9 mouse cellular contexts compared by ENCODE assay signal in genomic region chr14:93543561-93543960, GRCm38 (mm10).
DNase-seq lines count a peak whose midpoint lies in the region; ATAC-seq lines count a peak whose summit lies in the region.
"Had no signal": no experiment of that assay in that cellular context is flagged by ENCODE, and none has a peak within 500 bp of the region (broad histone marks: within the 10 kb centered on the region; RNA-seq: fewer than 3 reads in every experiment).

No protein-coding gene starts in this region.

- no peaks in the 10 kb centered on the region for H3K4me1 ChIP-seq in kidney, embryonic 15.5 days
- peaks cover 2% of the 10 kb centered on the region; the same call in 1 of the 2 replicates for H3K4me1 ChIP-seq in forebrain, embryonic 16.5 days (replicated peaks; ENCODE audit: control insufficient read depth, insufficient read depth, low read length)
- H3K4me1 ChIP-seq: limb, embryonic 15.5 days had no signal

- no peak overlapping the region for H3K4me2 ChIP-seq in kidney, embryonic 15.5 days
- no peak overlapping the region for H3K4me2 ChIP-seq in forebrain, embryonic 16.5 days (ENCODE audit: low read length)
- H3K4me2 ChIP-seq: limb, embryonic 15.5 days had no signal

- WGBS in kidney, embryonic 15.5 days = 87% methylated on average over 3 of the region's 3 CpGs
- 16% methylated on average over 3 of the region's 3 CpGs for WGBS in forebrain, embryonic 16.5 days

- DNase-seq in kidney, postnatal 10 days = peak; percentile 4
- peak; percentile 73 to 77 for DNase-seq in layer of hippocampus, adult 8-10 months (ENCODE audit: low spot score in 2 of 2)
- peak; percentile 22 to 56 for DNase-seq in right cerebral cortex, postnatal 36 days (ENCODE audit: low spot score in 2 of 2)
- no peak for DNase-seq in kidney, adult 8-10 months
- no peak for DNase-seq in B cell, adult 2 months
- no peak for DNase-seq in urinary bladder, postnatal 36 days (ENCODE audit: low spot score in 2 of 2)

- H3K27ac ChIP-seq in kidney, embryonic 15.5 days = no peak overlapping the region
- no peak overlapping the region for H3K27ac ChIP-seq in forebrain, embryonic 16.5 days (ENCODE audit: low read length)
- H3K27ac ChIP-seq: limb, embryonic 15.5 days had no signal

- no peaks in the 10 kb centered on the region for H3K36me3 ChIP-seq in kidney, embryonic 15.5 days
- H3K36me3 ChIP-seq in forebrain, embryonic 16.5 days (ENCODE audit: control insufficient read depth, insufficient read depth) = no peaks in the 10 kb centered on the region
- H3K36me3 ChIP-seq: limb, embryonic 15.5 days had no signal

- ATAC-seq in kidney, embryonic 15.5 days (replicated peaks; ENCODE audit: low FRiP score) = no peak
- ATAC-seq in forebrain, embryonic 16.5 days = peak; percentile 69

- no peaks in the 10 kb centered on the region for H3K9me3 ChIP-seq in kidney, embryonic 15.5 days (replicated peaks)
- H3K9me3 ChIP-seq in forebrain, embryonic 16.5 days (ENCODE audit: control insufficient read depth, low read length) = no peaks in the 10 kb centered on the region
- H3K9me3 ChIP-seq: limb, embryonic 15.5 days had no signal

- no peak overlapping the region for H3K9ac ChIP-seq in kidney, embryonic 15.5 days
- H3K9ac ChIP-seq in forebrain, embryonic 16.5 days (replicated peaks; ENCODE audit: low read depth, low read length) = no peak overlapping the region
- H3K9ac ChIP-seq: limb, embryonic 15.5 days had no signal

- no peaks in the 10 kb centered on the region for H3K27me3 ChIP-seq in kidney, embryonic 15.5 days
- no peaks in the 10 kb centered on the region for H3K27me3 ChIP-seq in forebrain, embryonic 16.5 days (replicated peaks; ENCODE audit: control insufficient read depth, insufficient read depth, low read length)
- H3K27me3 ChIP-seq: limb, embryonic 15.5 days had no signal

- no peak overlapping the region for H3K4me3 ChIP-seq in kidney, embryonic 15.5 days (replicated peaks)
- no peak overlapping the region for H3K4me3 ChIP-seq in forebrain, embryonic 16.5 days (replicated peaks; ENCODE audit: low read length)
- H3K4me3 ChIP-seq: limb, embryonic 15.5 days had no signal

Comparison
In these comparisons a context has a peak if more than half of its experiments do, and no peak if none do; other contexts are left out.
1. DNase-seq: peak in kidney, postnatal 10 days (single experiment), layer of hippocampus, adult 8-10 months (2 of 2) and right cerebral cortex, postnatal 36 days (2 of 2); none in kidney, adult 8-10 months (0 of 2), B cell, adult 2 months (0 of 2) and urinary bladder, postnatal 36 days (0 of 2).